Mouse (Mus musculus) kidney, postnatal 36 days (tissue): Measurements from ENCODE around the gene Prpsap1.
"Not testable (repeated sequence)": the region's sequence is repeated elsewhere in the genome, so short reads cannot be mapped to it uniquely, and the experiment has no call there.

Experiments used
- DNase-seq, 2 experiments: peaks; one replicate each; pipeline ENCODE4 v3.0.0; 2021 to 2022; ENCODE audit warnings: mixed read lengths in 2 of 2

Prpsap1 gene

GRCm38 (mm10) chr11:116484261-116484660 lies 9.7 kb downstream of the Prpsap1 start:
- peak; percentile 32 to 49 for DNase-seq

DNA sequence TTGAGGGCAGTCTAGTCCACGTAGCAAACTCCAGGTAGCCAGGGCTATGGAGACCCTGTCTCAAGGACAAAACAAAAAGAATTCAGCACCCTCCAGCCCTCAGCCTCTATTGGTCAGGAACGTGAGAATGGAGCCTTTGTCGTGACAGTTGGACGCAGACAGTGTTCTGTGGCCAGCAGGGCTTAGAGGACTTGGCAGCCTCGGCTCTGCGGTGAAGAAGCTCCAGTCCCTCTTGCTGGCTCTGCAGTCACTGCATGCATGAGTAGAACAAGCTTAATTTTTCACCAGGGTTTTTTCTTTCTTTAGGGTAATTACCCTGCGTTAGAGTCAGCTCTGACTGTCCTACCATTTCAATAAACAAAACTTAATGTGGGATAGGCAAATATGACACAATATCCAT lies 12.2 kb downstream of the Prpsap1 start:
- DNase-seq, result peak; percentile 27 to 54

DNA sequence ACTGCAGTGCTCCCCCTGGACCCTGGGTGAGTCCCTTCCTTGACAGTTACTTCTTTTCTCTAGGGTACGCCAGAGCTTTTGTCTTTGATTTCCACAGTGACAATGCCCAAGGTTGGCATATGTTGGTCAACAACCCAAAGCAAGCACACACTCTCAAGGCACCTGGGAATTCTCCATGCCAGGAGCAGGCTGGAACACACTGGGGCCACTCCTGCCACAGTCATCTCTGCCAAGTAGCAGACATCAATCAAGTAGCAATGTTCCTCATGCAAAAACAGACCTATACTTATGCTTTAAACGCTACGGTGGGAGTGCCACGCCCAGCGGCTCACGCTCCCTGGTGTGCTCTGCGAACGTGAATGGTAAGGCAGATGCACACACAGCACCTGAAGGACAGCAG lies 13.0 kb downstream of the Prpsap1 start:
- no peak for DNase-seq

GRCm38 (mm10) chr11:116479832-116480231 lies 14.2 kb downstream of the Prpsap1 start:
- DNase-seq, result peak; percentile 35 to 65

DNA sequence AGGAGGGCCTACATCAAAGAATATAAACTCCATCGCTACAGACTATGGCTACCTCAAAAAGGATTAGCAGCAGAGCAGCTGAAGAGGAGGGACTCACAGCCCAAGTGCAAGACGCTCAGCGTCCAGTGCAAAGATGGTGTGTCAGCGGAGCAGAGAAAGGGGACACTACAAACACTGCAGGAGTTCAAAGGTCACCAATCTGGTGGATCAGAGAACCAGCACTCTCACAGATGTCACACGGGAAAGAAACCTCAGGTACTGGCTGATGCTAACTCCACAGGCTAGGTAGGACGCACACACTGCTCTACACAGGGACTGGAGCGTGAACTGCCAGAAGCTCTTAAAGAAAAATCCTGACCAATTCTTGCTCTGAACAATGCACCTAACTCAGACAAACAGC lies 15.0 kb downstream of the Prpsap1 start:
- no peak for DNase-seq

DNA sequence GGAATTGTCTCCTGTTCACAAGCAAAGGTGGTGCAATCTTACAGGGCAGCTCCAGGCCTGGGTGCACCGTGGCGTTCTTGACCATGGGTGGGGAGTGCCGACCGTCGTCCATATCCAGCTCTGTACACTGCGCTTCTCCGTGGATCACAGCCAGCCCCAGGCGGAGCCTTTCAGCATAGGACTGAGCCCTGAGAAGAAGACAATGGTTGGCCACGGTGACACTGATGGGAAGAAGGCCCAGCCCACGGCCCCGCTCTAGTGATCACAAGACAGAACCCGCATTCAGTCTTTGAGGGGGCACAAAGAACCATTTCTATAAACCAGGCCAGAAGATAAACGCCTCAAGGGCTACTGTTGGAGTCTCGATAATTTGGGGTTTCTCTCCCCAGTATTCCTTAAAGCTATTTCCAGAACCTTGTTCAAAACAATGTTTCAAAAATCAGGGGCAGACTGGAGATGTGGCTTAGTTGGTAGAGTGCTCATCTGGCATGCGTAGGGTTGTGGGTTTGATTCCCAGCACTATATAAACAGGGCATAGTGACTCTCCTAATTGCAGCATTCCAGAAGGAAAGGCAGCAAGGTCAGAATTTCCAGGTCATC lies 16.7 kb downstream of the Prpsap1 start:
- DNase-seq, result no peak

GRCm38 (mm10) chr11:116476696-116477095 lies 17.3 kb downstream of the Prpsap1 start:
- DNase-seq, result no peak

DNA sequence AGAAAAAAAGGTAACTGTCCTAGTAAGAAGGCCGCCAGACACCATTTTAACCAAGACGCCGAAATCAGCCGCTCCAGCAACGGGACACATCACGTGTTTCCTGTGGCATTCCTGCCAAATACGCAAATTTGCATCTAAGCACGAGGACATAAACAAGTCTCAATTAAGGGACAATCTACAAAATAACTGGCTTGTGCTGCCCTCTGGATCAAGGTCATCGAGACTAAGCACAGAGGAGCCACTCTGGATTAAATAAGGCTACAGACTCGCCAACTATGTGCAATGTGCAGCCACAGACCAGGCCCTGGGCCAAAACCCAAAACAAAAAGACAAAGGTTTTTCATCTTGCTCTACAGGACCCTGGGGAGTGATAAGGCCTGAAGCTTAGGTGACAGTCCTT lies 18.0 kb downstream of the Prpsap1 start:
- peak; percentile 55 to 71 for DNase-seq

DNA sequence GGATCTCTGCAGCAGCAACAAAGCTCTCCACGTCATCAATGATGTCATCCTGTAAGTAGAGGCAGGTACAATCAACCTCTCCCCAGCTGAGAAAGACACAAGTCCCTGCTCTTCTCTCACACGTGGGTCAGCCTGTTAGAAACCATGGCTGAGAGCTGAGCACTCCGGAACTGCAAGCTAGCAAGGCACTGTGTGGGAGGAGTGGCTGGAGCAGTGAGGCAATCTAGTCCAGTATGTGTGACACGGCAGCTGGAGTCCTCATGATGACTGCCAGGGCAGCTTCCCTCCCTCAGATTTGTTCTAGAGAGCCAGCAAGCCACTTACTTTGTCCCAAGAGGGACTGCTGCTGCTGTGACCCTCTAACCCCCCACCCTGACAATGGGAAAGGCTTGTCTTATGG lies 21.7 kb downstream of the Prpsap1 start:
- peak in 1 of 2 experiments; percentile 35 for DNase-seq

DNA sequence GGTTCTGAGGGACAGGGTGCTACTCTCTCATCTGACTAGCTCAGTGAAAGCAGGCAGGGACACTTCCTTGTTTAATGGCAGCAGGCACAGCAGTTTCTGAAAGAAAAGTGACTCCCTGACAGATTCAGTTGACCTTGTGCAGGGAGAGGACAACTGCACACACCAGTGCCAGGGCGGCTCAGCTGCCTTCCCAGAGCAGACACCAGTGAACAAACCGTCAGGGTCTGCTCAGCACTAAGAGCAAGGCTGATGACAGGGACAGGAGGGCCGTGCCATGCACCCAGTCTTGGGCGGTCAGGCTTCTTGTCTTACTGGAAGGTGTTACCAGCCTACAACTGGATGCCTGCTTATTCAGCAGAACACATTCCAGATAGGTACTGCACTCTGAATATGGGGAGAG lies 23.1 kb downstream of the Prpsap1 start:
- DNase-seq, result no peak

DNA sequence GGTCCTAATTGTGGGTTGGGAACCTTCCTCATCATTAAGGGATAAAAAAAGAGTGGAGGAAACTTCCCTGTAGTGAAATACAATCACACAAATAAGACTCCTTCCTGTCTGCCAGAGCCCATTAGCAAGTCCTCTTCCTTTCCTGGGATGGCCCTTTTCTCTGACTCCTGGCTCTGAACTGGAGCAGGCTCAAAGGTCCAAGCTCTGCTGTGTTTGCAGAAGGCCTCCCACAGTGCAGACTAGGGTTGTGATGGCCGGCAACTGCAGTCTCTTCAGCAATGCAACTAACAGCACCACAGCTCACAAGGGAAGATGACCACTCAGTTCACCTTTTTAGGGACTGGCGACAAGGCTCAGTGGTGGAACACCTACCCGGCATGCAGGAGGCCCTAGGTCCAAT lies 23.8 kb downstream of the Prpsap1 start:
- DNase-seq, result peak; percentile 64 to 65

GRCm38 (mm10) chr11:116468338-116468737 lies 25.7 kb downstream of the Prpsap1 start:
- DNase-seq, result not testable (repeated sequence)

DNA sequence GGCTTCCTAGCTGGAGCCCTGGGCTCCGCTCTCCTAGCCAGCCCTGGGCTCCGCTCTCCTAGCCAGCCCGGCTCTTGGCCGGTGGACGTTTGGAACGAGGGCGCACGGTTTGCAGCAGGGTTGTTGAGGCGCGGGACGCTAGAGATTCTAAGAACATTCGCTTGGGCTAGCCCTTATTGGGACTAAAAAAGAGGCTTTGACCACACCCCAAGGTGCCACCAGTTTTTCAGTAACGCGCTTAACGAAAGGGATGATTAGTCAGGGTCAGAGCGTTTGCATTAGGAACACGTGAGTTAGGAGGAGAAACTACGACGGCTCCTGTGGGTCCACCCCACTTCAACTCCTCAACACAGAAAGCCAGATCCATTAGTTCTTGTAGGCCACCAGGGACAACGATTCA lies 27.9 kb downstream of the Prpsap1 start, which contains the start of gene Qrich2:
TSS of gene Qrich2 (minus strand) at position 101 of the 400 bp plus-strand sequence.
- no peak for DNase-seq

- DNase-seq, result peak; percentile 77 to 91
Observed at GRCm38 (mm10) chr11:116463833-116464232, 30.2 kb downstream of the Prpsap1 start.

DNA sequence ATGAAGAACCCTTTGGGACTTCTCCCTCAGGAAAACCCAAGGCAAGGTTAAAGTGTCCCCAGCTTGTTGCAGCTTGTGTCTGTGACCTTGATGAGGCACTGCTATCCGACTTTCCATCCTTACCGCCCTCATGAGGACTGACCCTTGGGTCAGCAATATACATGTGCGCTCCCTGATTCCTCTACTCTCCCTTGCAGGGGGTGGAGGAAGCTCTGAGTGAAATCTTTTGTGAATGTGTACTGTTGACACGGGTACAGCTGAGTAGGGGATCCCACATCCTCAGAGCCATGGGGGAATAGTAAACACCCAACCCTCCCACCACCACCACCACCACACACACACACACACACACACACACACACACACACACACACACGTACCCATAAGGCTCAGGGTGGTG lies 30.7 kb downstream of the Prpsap1 start:
- DNase-seq, result no peak

DNA sequence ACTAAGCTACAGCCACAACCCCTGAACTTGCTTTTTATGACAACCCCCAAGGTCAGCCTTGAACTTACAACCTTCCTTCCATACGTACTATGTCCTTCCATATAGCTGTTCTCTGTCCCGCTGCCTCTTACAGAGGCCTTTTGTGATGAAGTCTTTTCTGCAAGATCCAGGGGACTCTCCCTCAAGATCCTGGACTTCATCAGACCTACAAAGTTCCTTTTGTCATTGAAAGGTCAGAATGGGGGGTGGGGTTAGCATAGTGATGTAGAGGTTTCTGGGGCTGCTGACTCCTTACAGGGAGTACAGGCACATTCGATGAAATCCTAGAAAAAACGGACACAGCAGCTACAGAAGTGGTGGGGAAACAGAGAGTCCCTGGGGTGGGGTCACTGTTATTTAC lies 34.2 kb downstream of the Prpsap1 start:
- DNase-seq, result no peak

DNA sequence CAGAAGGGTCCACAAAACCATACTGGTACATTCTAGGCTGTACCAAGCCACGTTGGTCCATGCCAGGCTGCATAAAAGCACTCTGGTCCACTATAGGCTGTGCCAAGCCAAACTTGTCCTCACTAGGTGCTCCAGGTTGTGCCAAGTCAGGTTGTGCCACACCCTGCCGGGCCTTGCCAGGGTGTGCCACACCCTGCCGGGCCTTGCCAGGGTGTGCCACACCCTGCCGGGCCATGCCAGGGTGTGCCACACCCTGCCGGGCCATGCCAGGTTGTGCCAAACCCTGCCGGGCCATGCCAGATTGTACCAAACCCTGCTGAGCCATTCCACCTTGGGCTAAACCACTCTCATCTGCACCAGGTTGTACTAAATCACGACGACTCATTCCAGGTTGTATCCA lies 37.8 kb downstream of the Prpsap1 start:
- no peak for DNase-seq

DNA sequence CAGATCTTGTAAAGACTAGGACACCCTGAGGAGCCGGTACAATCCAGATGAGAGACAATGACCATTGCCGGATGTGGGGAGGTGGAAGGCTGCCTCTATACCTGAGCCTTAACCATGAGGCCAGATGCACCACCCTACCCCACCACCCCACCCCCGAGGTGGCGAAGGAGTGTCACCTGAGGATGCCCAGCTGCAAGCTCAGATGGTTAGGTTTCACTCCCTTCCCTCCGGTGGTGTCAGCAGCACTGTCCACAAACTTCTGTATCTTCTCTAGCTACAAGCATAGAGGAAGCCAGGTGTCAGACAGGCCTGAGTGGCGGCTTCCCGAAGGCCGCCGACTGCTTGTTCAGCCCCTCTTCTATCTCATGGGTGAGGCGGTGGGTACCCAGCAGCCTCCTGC lies 40.1 kb downstream of the Prpsap1 start:
- no peak for DNase-seq

DNA sequence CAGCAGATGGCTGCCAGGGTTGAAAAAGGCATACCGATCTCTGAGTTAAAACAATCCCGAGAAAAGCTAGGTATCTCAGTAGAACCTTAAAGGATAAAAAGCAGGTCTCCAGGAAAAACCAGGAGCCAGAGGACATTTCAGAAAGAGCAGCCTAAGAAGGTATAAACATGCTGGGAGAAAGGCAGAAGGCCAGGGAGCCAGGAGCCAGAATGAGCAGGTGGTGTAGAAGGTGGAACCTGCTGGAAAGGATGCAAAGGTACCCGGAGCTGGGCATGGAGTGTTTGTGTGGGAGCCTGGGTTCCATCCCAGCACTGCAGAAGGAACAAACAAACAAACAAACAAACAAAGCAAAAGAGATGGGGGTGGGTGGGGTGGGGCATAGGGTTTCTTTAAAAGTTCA lies 44.7 kb downstream of the Prpsap1 start:
- no peak for DNase-seq

GRCm38 (mm10) chr11:116447822-116448221 lies 46.2 kb downstream of the Prpsap1 start:
- no peak for DNase-seq

DNA sequence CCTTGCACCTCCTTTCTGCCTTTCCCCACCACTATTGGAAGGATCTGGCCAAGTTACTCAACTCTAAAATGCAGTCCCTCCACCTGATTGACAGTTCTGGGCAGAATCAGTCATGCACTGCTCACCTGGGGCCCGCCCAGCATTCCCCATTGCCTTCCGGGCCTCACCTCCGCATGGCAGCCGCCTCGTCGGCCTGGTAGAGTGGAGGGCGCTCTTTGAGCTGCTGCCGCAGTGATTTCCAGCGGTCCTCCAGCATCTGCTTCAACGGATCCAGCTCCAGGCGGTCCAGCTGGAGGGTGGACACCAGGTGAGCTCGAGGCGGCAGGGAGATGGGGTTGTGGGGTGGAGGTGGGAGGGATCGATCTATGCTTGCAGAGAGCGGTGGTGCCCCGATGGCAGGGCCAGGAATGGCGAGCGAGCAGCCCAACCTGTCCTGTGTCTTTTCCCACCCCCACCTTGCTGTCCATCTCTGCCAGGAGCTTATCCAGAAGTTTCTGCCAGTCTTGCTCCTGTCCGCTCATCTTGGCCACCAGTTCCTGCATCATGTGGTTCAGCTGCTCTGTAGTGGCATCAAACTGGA lies 47.6 kb downstream of the Prpsap1 start:
- no peak for DNase-seq

DNA sequence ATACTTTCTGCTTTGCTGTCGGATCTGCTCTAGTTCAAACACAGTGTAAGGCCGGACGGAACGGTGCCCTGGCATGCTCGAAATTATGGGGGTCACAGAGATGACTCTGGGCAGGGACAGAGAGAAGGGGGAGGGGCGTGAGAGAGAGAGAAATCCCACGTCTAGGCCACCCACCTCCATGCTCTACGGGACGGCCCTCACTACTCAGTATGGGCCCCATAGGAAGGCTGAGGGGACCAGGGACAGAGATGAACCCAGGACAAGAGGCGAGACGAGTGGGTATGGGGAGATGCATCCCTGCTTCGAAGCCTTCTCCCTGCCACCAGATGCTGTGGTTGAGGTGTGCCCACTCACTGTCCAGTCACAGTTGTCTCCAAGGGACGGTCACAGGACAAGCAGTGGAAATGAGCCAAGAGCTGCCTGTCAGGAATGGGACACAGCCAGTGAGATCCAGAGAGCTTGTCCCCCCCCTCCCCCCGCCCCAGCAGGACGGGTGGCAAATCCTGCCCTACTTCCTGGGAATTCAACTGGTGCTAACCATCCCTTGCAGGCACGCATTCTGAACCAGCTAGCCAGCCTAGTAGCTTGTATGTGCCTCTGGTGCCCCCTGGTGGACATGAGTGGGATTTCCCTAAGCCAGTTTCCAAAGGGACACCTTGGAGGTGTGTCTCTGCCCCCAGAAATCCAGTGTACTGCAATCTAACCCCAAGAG lies 48.2 kb downstream of the Prpsap1 start:
- peak; percentile 92 to 97 for DNase-seq

DNA sequence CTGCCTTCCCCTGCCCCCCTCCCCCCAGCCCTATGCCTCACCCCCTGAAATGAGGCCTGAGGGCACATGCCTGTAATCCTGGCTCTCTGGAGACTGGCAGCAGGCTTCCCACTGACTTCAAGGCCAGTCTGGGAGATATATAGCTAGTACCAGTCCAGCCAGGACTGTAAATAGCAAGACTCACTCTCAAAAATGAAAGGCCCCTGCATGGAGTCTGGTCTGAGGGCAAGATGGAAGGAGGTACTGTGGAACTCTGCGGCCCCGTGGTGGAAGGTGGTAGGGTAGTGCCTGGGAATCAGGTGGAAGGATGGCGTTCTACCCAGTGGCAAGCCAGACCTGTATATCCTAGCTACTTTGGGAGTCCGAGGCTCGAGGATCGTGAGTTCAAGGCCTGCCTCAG lies 50.1 kb downstream of the Prpsap1 start:
- no peak for DNase-seq

- no peak for DNase-seq
Observed at GRCm38 (mm10) chr11:116443311-116443710, 50.7 kb downstream of the Prpsap1 start.

DNA sequence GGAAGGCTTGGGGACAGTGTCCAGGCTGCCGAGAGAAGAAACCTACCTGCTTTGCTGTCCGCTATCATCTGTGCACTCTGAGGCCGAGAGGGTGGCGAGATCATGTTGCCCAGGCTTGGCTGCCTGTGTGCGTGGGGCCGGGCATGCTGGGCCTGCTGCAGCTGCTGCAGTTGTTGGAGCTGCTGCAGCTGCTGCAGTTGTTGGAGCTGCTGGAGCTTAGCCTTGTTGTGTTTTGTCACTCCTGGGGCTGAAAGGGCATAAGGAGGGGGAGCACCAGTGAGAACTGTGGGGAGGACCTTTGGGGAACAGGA lies 51.2 kb downstream of the Prpsap1 start:
- no peak for DNase-seq
